Mouse (Mus musculus): ENCODE measurements around the gene Vps9d1. TPM values are rescaled to one million over a fixed set of nuclear protein-coding genes. Genes with fewer than 3 reads are reported as not detected.
"Not testable (repeated sequence)": the region's sequence is repeated elsewhere in the genome, so short reads cannot be mapped to it uniquely, and the experiment has no call there.

Vps9d1 gene
- 10 to 100 TPM; 11.7 to 12.0 TPM for total RNA-seq (2021)
- long read RNA-seq, experiment 1, partial matches to known transcripts = 4 of 11 reads
- long read RNA-seq, experiment 1, other reads (novel, unspliced or antisense) = 4 of 11 reads
- long read RNA-seq, experiment 2, transcript Vps9d1-203 (15 exons, 2,952 nt) = major isoform, 7 of 19 reads
- long read RNA-seq, experiment 2, partial matches to known transcripts = 5 of 19 reads
- long read RNA-seq, experiment 2, other reads (novel, unspliced or antisense) = 5 of 19 reads

- peak; percentile 88 for DNase-seq
- intact Hi-C loops (cut with DNase I; ENCODE audit: low total_unique reads) = no loop called here
Measured at GRCm38 (mm10) chr8:123254099-123254885, at the start of gene Vps9d1, which contains the start of gene Zfp276. Vps9d1 (minus strand) TSS chr8:123254348. Zfp276 (plus strand) TSS chr8:123254195.

GRCm38 (mm10) chr8:123298301-123298700, 44.2 kb upstream of the Vps9d1 start:
- DNase-seq = no peak
- intact Hi-C loops (cut with DNase I; ENCODE audit: low total_unique reads) = no loop called here

- DNase-seq = no peak
- intact Hi-C loops (cut with DNase I; ENCODE audit: low total_unique reads) = no loop called here
Measured at GRCm38 (mm10) chr8:123292785-123293184, 38.6 kb upstream of the Vps9d1 start.

GRCm38 (mm10) chr8:123292281-123292680, 38.1 kb upstream of the Vps9d1 start:
- no peak for DNase-seq
- intact Hi-C loops (cut with DNase I; ENCODE audit: low total_unique reads) = no loop called here

GRCm38 (mm10) chr8:123291716-123292115, 37.6 kb upstream of the Vps9d1 start:
- no peak for DNase-seq
- intact Hi-C loops (cut with DNase I; ENCODE audit: low total_unique reads) = no loop called here

- intact Hi-C loops (cut with DNase I; ENCODE audit: low total_unique reads) = no loop called here
- DNase-seq = no peak
Measured at GRCm38 (mm10) chr8:123290679-123291078, 36.5 kb upstream of the Vps9d1 start.

GRCm38 (mm10) chr8:123290166-123290565, 36.0 kb upstream of the Vps9d1 start:
- intact Hi-C loops (cut with DNase I; ENCODE audit: low total_unique reads) = no loop called here
- DNase-seq = peak; percentile 26

GRCm38 (mm10) chr8:123287362-123287761, 33.2 kb upstream of the Vps9d1 start:
- no peak for DNase-seq
- intact Hi-C loops (cut with DNase I; ENCODE audit: low total_unique reads) = no loop called here

- intact Hi-C loops (cut with DNase I; ENCODE audit: low total_unique reads) = no loop called here
- no peak for DNase-seq
Measured at GRCm38 (mm10) chr8:123284493-123284892, 30.3 kb upstream of the Vps9d1 start.

- intact Hi-C loops (cut with DNase I; ENCODE audit: low total_unique reads) = no loop called here
- DNase-seq = no peak
Measured at GRCm38 (mm10) chr8:123283991-123284390, 29.8 kb upstream of the Vps9d1 start.

GRCm38 (mm10) chr8:123282994-123283393, 28.8 kb upstream of the Vps9d1 start:
- intact Hi-C loops (cut with DNase I; ENCODE audit: low total_unique reads); DNase-seq: not testable (repeated sequence)

- intact Hi-C loops (cut with DNase I; ENCODE audit: low total_unique reads) = no loop called here
- DNase-seq = no peak
Measured at GRCm38 (mm10) chr8:123280302-123281094, 26.4 kb upstream of the Vps9d1 start.

- no peak for DNase-seq
- intact Hi-C loops (cut with DNase I; ENCODE audit: low total_unique reads) = no loop called here
Measured at GRCm38 (mm10) chr8:123279828-123280227, 25.7 kb upstream of the Vps9d1 start.

GRCm38 (mm10) chr8:123278445-123278844, 24.3 kb upstream of the Vps9d1 start:
- no peak for DNase-seq
- intact Hi-C loops (cut with DNase I; ENCODE audit: low total_unique reads) = no loop called here

GRCm38 (mm10) chr8:123275096-123275495, 20.9 kb upstream of the Vps9d1 start:
- DNase-seq = no peak
- intact Hi-C loops (cut with DNase I; ENCODE audit: low total_unique reads) = no loop called here

GRCm38 (mm10) chr8:123274447-123274846, 20.3 kb upstream of the Vps9d1 start:
- DNase-seq = no peak
- intact Hi-C loops (cut with DNase I; ENCODE audit: low total_unique reads) = no loop called here

GRCm38 (mm10) chr8:123271901-123272300, 17.8 kb upstream of the Vps9d1 start:
- no peak for DNase-seq
- intact Hi-C loops (cut with DNase I; ENCODE audit: low total_unique reads) = no loop called here

- DNase-seq = peak; percentile 38
- intact Hi-C loops (cut with DNase I; ENCODE audit: low total_unique reads) = no loop called here
Measured at GRCm38 (mm10) chr8:123271147-123271546, 17.0 kb upstream of the Vps9d1 start.

GRCm38 (mm10) chr8:123267926-123268656, 13.9 kb upstream of the Vps9d1 start:
- intact Hi-C loops (cut with DNase I; ENCODE audit: low total_unique reads) = no loop called here
- DNase-seq = no peak
